In genomic region chr8:46432581-46432980, GRCm38 (mm10) we compare ENCODE assay signal across 23 mouse cellular contexts.
"Had no signal": no experiment of that assay in that cellular context is flagged by ENCODE, and none has a peak within 500 bp of the region (broad histone marks: within the 10 kb centered on the region; RNA-seq: fewer than 3 reads in every experiment).

No protein-coding gene starts in this region.

- H3K4me3 ChIP-seq: heart, embryonic 10.5 days; heart, embryonic 12.5 days; hindbrain, embryonic 10.5 days; hindbrain, embryonic 12.5 days; intestine, embryonic 15.5 days; layer of hippocampus, adult 2 months; left cerebral cortex, adult 2 months; limb, embryonic 10.5 days; limb, embryonic 12.5 days; liver, embryonic 13.5 days had no signal

- DNase-seq: gastrocnemius, postnatal 14 days; gastrocnemius, postnatal 36 days; heart, postnatal 10 days; heart, postnatal 4 days; kidney, adult 18-20 months; kidney, adult 8-10 months; kidney, postnatal 10 days; kidney, postnatal 25 days; kidney, postnatal 4 days; liver, embryonic 13.5 days had no signal

- H3K36me3 ChIP-seq: heart, embryonic 10.5 days; heart, embryonic 12.5 days; hindbrain, embryonic 10.5 days; hindbrain, embryonic 12.5 days; intestine, embryonic 15.5 days; limb, embryonic 10.5 days; limb, embryonic 12.5 days; liver, embryonic 13.5 days had no signal

- H3K9me3 ChIP-seq: heart, embryonic 10.5 days; heart, embryonic 12.5 days; hindbrain, embryonic 10.5 days; hindbrain, embryonic 12.5 days; intestine, embryonic 15.5 days; limb, embryonic 10.5 days; limb, embryonic 12.5 days; liver, embryonic 13.5 days had no signal

- H3K4me2 ChIP-seq: heart, embryonic 12.5 days; hindbrain, embryonic 12.5 days; hindbrain, embryonic 14.5 days; intestine, embryonic 15.5 days; limb, embryonic 12.5 days; liver, embryonic 13.5 days had no signal

- H3K9ac ChIP-seq: heart, embryonic 12.5 days; hindbrain, embryonic 12.5 days; hindbrain, embryonic 14.5 days; intestine, embryonic 15.5 days; limb, embryonic 12.5 days; liver, embryonic 13.5 days had no signal

- H3K27ac ChIP-seq: heart, embryonic 10.5 days; hindbrain, embryonic 10.5 days; hindbrain, embryonic 12.5 days; hindbrain, embryonic 14.5 days; intestine, embryonic 15.5 days; layer of hippocampus, adult 2 months; left cerebral cortex, adult 2 months; limb, embryonic 10.5 days; limb, embryonic 12.5 days; liver, embryonic 13.5 days had no signal

- H3K27me3 ChIP-seq: heart, embryonic 12.5 days; hindbrain, embryonic 12.5 days; intestine, embryonic 15.5 days; limb, embryonic 12.5 days; liver, embryonic 13.5 days had no signal

- H3K4me1 ChIP-seq: heart, embryonic 10.5 days; heart, embryonic 12.5 days; hindbrain, embryonic 10.5 days; hindbrain, embryonic 12.5 days; intestine, embryonic 15.5 days; limb, embryonic 10.5 days; limb, embryonic 12.5 days; liver, embryonic 13.5 days had no signal

- ATAC-seq: hindbrain, embryonic 16.5 days; inflammation-experienced regulatory T-cells, adult 6 months; intestine, embryonic 15.5 days; intestine, postnatal 0 days had no signal
